Mouse (Mus musculus) left cerebral cortex, adult 9 months (tissue): Measurements from ENCODE around the gene Abca7.
"Not testable (repeated sequence)": the region's sequence is repeated elsewhere in the genome, so short reads cannot be mapped to it uniquely, and the experiment has no call there.

ENCODE experiments used
- DNase-seq, 2 experiments: peaks; one replicate each; pipeline ENCODE4 v3.0.0; 2022; ENCODE audit warnings: low spot score in 2 of 2

Gene Abca7

DNA sequence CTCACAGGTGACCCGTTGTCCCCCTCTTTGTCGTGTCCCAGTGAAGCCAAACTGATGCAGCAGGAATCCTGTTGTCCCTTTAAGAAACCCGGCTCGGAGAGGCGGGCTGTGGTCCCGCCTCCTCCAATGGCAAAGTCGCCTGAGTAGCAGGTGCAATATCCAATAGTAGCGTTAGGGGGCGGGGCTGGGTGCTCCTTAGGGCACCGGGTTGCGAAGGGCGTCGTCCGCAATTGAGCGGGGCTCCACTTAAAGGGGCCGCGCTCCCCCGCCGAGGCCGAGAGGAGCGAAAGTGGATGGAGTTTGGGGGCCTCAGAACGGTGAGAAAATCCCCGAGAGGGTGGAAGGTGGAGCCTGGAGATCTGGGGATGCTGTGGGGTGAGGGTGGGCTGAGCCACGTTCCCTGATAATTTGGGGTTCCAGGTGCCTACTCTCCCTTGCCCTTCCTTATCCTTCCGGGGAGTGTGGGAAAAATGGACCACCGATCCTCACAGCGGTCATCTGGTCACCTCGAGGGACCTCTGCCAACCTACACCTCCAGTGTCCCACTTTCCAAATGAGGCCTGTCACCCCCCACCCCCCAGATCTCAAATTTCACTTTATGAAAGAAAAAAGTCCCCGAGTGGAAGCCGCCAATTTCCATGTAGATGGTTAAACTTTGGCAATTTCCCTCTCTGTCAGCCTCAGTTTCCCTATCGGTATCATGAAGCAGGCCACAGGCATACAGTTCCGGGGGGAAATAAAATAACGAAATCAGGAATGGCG, at the start of gene Abca7:
TSS of gene Abca7 (plus strand) at position 223 of the 762 bp plus-strand sequence.
- peak; percentile 83 to 96 for DNase-seq

DNA sequence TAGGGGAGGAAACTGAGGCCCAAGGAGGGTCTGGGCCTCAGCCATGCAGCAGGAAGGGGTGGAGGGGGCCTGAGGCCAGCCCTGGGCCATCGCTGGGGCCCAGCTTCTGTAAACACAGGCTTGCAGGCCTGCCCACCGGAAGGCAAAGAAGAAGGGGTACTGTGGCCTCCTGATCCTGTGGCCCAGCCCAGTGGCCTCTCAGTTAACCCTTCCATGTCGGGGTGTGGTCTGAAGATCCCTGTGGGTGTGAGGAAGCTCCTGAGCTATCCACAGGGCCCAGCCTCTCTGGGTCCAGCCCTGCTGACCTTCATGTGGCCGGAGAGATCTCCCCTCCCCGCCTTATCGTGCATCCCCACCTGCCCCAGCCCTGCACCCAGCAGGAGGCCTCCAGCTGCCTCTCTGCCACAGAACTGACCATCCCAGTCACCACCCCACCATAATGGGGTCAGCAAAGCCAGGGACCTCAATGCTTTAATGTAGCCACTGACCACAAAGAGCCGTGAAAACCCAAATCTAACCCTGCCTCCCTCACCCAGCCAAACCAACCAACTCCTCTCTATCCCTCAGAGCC, 49.5 kb upstream of the Abca7 start:
- no peak for DNase-seq

DNA sequence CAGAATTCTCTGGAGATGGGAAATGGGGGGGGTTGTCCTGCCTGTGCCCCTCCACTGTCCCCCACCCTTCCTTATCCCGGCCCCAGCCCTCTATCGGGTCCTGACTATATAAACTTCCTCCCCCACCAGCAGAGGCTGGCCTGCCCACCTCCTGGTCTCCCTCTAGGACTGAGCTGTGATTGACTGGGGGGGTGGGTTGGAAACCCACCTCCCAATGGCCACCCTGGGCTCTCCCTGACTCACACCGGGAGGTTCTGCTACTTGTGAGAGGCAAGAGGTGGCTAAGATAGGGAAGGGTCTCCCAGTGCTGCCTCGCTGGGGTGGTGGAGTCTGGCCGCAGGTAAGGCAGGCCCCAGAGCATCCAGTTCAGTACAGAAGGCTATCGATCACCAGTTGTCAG, 48.8 kb upstream of the Abca7 start:
- DNase-seq, result no peak

DNA sequence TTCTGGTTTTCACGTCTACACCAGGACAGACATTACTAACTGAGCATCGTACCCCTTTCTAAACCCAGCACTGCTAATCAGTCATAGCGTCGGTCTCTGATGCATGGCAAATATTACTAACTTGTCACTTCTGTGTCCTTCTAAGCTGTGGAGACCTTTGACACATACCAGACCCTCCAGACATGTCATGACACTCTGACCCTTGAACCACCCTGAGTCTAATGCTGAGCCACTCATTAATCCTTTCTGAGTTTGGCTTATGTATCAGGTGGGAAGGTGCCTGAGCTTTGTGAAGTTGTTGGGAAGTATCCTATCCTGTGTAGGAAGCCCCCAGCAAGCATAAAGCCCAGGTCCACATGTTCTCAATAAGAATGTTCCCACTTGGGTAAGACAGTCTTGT, 46.4 kb upstream of the Abca7 start:
- no peak for DNase-seq

DNA sequence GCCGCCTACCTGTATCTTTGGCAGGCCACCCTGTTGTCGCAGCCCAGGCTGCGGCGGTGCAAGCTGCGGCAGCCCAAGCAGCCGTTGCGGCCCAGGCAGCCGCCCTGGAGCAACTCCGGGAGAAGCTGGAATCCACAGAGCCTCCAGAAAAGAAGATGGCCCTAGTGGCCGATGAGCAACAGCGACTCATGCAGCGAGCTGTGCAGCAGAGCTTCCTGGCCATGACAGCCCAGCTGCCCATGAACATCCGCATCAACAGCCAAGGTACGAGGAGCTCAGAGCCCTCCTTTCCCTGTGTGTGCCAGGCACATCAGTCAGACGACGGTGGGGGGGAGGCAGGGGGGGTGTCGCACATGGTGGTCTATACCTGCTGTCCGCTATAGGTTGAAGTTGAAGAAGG, 45.6 kb upstream of the Abca7 start:
- DNase-seq, result no peak

DNA sequence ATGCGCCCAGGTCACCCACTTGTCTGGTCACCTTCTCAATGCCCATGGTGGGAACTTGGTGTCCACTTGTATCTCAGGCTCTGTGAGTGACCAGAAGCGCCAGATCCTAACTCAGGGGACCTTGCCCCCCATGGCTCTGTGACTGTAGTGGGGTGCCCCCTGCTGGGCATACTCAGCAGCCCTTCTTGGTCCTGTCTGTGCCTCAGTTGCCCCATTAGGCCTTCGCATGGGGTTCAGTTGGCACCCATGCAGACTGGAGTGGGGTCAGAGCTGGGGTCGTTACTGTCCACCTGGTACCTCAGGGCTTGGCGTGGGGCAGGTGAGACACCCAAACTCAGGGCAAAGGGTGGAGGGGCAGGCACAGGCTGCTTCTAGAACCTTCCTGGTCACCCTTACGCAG, 42.3 kb upstream of the Abca7 start:
- DNase-seq, result peak in 1 of 2 experiments; percentile 38

DNA sequence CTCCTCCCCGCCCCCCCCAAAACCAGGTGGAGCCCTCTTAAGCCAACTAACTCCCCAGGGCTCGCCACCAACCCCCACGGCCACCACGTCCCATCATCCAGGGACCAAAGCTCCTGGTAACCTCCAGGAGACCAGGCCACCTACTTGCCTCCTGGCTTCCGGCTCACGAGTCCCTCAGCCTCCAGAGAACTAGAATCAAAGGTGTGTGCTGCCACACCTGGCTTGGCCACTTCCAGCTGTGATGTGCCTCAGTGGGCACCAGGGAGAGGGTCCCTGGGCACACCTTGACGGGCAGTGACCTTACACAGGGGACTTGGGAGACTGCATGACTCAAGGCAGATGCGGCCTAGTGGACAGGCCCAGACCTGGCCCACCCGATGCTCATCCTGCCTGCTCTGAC, 40.6 kb upstream of the Abca7 start:
- no peak for DNase-seq

DNA sequence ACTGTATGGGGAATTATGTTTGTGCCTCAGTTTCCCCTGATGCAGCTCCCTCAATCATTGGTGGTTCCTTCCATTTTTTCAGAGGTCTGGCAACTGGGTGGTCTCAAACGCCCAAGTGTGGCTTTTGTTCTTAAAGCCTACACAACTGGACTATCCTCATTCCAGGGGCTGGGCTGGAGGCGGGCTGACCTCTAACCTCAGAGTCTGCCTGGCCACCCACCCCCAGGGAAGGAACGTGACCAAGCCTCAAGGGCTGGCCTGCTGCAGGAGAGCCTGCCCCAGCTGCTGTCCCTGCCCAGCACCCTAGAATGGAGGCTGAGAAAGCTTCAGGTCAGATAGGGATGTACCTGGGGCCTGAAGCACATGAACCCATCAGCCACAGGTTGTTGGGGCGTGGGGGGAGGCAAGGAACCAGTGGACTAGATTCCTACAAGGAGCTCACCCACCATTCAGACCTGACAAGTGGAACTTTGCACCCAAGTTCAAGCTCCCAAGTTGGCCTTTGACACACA, 39.6 kb upstream of the Abca7 start:
- DNase-seq, result no peak

DNA sequence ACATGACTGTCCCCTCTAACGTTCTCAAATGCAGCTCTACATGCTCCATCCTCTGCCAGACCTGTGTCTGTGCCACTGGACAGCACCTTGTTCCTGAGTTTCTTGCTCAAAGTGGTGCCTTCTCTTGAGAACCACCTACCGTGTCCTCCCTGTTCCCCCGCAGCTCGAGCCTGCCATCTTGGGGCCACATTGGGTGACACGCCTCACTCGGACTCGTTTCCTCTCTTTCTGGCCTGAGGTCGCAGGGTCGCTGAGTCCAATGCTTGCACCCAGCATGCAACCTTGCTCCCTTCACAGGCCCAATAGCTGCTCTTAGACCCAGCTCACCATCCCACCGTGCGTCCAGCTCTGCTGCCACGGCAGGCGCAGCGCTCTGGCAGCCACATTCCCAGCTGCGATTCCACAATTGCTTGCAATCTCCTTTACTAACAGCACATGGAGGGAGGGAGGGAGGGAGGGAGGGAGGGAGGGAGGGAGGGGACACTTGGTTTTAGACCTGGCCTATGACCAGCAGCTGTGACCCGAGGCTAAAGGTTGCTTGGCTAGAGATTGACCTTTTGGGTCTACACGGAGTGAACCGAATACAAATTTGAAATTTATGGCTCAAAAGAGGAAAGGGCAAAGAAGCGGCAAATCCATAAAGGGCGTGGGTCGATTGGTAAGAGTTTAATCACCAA, 38.0 kb upstream of the Abca7 start:
- peak in 1 of 2 experiments; percentile 80 for DNase-seq

DNA sequence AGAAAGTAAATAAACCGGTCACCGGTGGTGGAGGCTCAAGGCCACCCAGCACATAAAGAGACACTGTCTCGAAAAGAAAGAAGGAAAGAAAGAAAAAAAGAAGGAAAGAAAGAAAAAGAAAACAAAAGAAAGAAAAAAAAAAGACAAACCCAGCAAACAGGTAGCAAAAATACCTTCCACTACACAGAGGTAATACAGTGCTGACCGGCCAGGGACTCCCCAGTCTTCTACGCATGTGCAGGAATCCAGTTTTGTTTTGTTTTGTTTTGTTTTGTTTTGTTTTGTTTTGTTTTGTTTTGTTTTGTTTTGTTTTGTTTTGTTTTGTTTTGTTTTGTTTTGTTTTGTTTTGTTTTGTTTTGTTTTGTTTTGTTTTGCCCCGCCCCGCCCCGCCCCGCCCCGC, 36.9 kb upstream of the Abca7 start:
- DNase-seq, result not testable (repeated sequence)

DNA sequence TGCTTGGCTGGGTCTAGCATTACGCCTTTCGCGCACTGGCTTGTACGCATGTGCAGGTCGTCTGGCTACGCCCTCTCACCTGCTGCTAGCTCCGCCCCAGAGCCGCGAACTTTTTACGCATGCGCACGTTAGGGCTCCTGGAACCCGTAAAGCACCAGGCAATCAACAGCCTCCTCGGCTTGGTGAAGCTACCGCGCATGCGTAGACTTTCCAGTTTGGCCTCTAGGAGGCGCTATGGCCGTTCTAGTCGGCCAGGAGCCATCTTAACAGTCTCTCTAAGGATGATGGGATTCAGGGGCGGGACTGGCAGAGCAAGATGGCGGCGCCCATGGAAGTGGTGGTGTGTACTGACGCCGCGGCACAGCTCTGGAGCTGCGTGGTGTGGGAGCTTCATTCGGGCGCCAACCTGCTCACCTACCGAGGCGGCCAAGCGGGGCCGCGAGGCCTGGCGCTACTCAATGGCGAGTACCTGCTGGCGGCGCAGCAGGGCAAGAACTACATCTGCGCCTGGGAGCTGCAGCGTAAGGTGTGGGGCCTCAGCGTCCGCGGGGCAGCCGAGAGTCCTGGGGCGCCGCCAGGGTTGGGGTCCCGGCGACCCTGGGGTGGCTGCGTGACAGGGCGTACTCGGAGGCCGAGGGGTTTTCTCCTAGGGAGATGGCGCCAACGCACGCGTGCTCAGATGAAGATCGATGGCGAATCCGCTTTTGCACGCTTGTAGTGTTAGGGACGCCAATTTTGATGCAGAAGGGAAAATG, 36.3 kb upstream of the Abca7 start, which contains the start of gene Wdr18:
TSS of gene Wdr18 (plus strand) at position 306 of the 755 bp plus-strand sequence.
- peak; percentile 99 to 100 for DNase-seq

DNA sequence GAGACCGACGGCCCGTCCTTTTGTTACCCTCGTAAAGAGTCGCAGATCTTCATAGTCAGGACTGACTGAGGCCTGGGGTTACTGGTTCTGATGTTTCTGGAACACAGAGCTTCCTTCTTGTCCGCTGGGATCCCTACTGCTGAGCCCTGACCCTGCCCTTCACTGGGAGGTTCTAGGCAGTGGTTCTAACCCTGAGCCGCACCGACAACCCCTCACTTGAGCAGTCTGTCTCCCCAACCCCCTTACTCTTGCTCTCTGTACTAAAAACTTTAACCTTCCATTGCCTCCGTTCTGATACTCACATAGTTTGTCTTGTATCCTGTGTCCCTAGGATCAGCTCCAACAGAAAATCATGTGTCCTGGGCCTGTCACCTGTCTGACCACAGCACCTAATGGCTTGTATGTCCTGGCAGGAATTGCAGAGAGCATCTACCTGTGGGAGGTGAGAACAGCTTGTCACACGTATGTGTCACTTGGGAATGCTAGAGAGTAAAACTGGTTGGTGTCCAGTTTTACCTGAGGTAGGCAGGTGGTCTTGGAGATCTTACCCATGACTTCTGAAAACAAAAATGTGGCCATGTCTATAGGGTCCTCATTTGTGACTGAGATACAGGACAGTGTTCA, 35.5 kb upstream of the Abca7 start:
- DNase-seq, result no peak

DNA sequence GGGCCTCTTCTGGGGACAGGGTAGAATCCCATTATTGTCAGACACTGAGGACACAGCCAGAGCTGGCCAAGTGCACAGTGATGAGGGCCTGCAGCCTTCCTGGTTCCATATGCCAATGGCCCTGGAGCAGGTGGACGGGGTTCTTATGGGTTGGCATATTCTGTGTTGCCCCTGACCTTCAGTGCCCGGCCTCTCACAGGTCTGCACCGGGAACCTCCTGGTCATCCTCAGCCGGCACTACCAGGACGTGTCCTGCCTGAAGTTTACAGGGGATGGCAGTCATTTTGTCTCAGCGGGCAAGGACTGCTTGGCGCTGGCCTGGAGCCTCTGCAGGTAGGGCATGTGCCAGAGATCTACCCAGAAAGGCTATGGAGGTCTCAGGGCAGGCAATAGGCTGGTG, 31.6 kb upstream of the Abca7 start:
- DNase-seq, result no peak

DNA sequence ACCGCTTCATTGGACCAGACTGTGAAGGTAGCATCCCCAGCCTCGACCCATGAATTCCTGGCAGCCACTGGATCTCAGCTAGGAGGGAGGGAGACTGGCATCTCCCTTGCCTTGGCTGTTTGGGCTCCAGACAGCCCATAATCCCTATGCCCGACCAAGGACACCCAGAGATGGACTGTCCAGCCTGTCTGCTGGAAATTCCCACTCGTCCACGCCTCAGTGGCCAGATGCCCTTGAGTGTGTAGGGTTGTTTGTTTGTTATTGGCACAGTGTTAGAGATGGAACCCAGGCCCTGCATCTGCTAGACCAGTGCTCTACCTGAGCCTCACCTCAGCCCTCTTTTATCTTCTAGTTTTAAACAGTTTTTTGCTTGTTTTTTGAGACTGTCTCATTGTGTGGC, 31.0 kb upstream of the Abca7 start:
- no peak for DNase-seq

DNA sequence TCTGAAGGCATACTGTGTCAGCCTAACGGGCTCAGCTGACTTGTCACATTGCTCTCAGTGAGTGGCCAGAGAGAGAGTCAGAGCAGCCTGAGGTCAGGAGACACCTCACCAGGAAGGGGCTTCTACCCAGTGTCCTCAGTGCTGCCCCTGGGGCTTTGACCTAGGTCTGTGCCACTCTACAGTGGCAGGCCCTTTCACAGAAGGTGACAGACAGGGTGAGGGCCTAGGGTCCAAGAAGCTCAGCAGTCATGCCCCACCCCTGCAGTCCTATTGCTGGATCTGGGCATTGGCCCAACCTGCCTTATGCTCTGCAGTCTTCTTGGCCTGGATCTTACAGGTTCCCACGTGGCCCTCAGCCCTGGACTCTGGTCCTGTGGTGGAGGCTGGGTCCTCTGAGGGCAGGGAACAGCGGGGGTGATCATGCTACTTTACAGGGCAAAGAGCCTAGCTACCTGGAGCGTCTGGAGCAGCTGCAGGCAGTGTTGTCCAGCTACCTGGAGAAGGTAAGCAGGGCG, 29.4 kb upstream of the Abca7 start:
- DNase-seq, result no peak

DNA sequence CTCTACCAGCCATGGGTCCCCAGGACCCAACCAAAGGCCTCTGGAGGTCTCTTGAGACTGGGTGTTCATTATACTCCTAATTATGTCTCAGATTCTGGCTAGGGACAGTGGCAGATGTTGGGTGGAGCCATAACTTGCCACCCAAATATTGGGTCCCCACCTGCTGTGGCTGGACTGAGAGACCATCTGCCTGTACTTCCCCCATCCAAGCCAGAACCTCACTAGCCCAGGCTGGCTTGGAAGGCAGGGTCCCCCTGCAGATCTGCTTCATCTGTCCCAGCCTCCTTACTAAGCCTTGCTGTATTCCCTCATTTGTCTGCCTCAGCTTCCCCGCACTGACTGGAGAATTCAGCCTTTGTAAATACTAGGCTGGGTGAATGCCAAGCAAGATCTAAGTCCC, 28.1 kb upstream of the Abca7 start:
- DNase-seq, result no peak

DNA sequence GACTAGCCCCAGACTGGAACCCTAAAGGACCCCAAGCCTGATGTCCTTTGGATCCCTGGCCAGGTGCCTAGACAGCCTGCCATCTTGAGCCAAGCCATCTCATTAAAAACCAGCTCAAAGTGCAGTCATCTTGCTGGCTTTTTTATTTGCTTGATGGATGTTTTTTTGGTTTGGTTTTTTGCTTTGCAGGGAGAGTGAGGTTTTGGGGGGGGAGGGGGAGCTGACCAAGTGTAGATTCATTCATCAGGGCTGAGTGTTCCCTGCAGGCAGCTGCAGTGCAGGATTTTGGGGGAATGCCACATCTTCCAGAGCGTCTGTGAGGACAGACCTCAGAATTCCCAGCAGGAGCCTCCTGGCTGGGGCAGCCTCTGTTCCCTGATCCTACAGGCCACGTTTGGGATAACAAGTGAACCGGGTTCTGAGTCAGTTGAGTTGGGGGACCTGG, 27.1 kb upstream of the Abca7 start:
- no peak for DNase-seq

DNA sequence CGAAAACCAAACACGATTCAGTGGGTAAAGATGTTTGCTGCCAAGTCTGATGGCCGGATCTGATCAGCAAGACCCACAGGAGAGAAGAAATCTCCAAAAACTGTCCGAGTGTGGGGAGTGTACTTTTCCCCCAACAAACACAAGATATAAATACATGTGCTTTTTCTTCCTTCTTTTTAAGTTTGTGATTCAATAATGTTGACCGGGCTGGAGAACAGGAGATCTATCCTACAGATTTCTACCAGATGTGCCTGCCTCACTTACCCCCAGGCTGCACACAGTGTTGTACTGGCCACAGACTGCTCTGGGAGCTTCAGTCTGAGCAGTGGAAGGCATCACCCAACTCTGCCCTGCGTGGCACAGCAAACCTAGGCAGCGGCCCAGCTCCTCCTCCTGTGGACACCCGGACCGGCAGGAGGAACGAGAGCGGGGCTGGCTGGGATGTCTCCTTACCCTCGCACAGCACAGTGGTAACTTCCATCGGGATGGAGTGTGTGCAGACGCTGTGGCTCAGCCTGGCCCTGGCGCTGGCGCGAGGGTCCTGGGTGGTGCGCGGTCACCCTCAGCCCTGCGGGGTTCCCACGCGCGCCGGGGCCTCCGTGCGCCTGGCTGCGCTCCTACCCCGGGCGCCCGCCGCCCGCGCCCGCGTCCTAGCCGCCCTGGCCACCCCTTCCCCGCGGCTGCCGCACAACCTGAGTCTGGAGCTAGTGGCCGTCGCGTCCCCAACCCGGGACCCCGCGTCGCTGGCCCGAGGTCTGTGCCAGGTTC, 25.7 kb upstream of the Abca7 start, which contains the start of gene Grin3b:
TSS of gene Grin3b (plus strand) at position 301 of the 768 bp plus-strand sequence.
- no peak for DNase-seq

DNA sequence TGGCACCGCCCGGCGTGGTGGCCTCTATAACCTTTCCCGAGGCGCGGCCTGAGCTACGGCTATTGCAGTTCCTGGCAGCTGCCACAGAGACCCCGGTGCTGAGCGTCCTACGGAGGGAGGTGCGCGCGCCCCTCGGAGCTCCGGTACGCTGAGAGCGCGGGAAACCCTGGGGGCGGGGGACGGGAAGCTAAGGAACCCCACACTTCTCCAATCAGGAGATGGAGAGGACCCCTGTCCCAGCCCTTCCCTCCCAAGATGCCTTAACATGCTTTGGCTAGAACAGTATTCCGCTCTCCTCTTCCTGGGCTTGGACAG, 25.2 kb upstream of the Abca7 start:
- no peak for DNase-seq

DNA sequence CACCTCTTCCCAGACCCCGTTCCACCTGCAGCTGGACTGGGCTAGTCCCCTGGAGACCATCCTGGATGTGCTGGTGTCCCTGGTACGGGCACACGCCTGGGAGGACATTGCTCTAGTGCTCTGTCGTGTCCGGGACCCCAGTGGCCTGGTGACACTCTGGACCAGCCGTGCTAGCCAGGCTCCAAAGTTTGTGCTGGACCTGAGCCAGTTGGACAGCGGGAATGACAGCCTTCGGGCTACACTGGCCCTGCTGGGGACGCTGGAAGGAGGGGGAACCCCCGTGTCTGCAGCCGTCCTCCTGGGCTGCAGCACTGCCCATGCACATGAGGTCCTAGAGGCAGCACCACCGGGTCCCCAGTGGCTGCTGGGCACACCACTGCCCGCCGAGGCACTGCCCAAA, 23.5 kb upstream of the Abca7 start:
- no peak for DNase-seq

DNA sequence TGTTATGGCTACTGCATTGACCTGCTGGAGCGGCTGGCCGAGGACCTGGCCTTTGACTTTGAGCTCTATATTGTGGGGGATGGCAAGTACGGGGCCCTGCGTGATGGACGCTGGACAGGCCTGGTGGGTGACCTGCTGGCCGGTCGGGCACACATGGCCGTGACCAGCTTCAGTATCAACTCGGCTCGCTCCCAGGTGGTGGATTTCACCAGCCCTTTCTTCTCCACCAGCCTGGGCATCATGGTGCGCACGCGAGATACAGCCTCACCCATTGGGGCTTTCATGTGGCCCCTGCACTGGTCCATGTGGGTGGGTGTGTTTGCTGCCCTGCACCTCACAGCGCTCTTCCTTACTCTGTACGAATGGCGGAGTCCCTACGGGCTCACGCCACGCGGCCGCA, 22.2 kb upstream of the Abca7 start:
- no peak for DNase-seq
